Mouse (Mus musculus) gastrocnemius, adult 8-10 months (tissue): ENCODE data around the gene Cask. TPM values are rescaled to one million over a fixed set of nuclear protein-coding genes. Genes with fewer than 3 reads are reported as not detected.
"Not testable (repeated sequence)": the region's sequence is repeated elsewhere in the genome, so short reads cannot be mapped to it uniquely, and the experiment has no call there.

Source experiments
- DNase-seq, 2 experiments: peaks; one replicate each; pipeline ENCODE4 v3.0.0; 2022; ENCODE audit warnings: low spot score in 2 of 2
- total RNA-seq, 4 experiments: library from RNA; stranded (reverse); gene quantifications; 2 replicates each; pipeline ENCODE4 v1.2.4; 2022

The Cask gene
- 10 to 100 TPM; 10.1 to 13.3 (median 12.0) TPM for total RNA-seq

GRCm38 (mm10) chrX:13851285-13851684, at the start of gene Cask:
Cask (minus strand) TSS chrX:13851367.
- no peak for DNase-seq

DNA sequence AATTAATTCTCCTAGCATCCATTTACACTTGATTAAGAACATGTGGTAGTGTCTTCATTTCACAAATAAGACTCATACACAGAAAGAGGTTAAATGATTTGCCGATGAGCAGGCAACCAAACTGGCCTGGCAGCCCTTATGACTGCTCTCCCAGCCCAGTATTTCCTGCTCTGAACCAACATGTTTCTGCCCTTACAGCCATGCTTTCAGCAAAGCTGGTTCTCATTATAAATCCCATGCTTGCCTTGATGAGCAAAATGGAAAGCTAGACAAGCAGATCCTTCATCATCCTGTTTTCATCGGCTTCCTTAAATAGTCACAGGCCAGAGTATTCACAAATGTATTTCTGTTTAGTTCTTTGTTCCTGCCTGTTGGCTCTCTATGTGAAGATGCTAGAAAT, 38.8 kb upstream of the Cask start:
- no peak for DNase-seq

GRCm38 (mm10) chrX:13884348-13884747, 33.2 kb upstream of the Cask start:
- no peak for DNase-seq

- no peak for DNase-seq
Observed at GRCm38 (mm10) chrX:13881969-13882368, 30.8 kb upstream of the Cask start.

DNA sequence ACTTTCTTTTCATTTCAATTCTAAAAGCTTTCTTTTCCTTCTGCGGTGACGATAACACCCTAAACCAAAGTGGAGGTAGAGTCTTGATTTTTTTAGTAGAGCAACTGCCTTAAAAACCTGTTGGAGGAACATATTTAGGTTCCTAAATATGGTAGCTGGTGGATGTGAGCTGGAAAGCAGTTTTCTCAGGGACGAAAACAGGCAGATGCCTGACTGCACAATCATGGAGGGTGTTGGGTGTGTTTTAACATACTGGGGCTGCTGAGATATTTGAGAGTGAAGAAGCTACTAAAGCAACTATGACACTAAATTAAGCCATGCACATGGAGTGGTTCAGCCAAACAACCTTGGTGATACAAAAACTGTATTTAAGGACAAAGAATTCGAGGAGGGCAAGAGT, 9.0 kb upstream of the Cask start:
- no peak for DNase-seq

GRCm38 (mm10) chrX:13859051-13859450, 7.9 kb upstream of the Cask start:
- DNase-seq = no peak

DNA sequence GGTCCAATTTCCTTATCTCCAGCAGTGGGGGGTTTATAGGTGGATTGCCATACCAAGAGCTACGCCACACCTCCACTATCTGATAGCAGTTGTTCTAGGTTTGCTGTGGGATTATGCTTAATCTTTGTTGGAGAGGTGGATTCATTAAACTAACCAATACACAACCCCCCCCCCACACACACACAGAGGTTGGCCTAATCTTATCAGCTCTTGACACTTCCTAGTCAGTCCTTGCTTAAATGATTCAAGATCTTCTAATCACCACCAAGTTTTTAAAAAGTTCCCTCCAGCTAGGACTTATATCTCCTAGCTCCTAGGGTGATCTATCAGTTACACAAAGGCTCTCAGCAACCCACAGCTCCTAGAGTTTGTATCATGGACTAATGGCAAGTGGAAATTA, 2.7 kb downstream of the Cask start:
- DNase-seq = no peak

- no peak for DNase-seq
Observed at GRCm38 (mm10) chrX:13847502-13847851, 3.7 kb downstream of the Cask start.

DNA sequence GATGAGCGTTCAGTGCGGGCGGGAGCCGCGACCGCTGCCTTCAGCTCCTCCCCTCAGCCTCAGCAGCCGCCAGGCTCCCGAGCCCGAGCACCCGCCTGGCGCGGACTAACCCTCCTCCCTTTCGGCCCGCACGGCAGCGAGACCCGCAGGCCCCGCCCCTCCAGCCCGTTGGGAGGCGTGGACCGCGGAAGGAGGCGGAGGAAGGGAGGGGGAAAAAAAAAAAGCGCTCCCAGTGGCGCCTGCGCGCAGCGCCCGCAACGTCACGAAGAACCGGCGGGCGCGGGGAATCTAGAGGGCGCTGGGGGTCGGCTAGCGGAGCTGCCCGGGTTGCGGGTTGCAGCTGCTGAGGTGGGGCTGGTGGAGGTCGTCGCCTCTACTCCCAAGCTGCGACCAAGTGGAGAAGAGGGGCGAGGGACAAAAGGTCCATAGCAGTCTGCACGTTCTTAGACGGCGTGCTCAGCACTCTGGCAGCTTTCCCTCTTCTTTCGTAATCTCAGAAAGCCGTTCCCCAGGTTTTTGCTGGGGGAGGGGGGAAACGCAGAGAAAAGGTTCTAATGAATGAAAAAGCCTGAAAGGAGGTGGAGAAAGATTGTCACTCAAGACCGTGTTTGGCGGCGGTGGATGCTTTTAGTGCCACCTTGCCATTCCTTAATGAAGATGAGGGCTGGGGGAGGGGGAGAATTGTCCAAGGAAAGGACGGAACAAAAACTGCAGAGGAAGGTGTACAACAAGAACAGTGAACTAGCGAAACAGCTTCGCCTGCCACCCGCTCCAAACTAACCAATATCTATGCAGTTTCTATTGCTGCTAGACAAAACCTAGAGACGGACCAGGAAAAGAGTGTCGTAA, 4.3 kb downstream of the Cask start:
- DNase-seq = peak; percentile 71 to 84

GRCm38 (mm10) chrX:13845858-13846652, 5.1 kb downstream of the Cask start:
- peak; percentile 2 to 7 for DNase-seq

GRCm38 (mm10) chrX:13845141-13845857, 5.9 kb downstream of the Cask start:
- peak in 1 of 2 experiments; percentile 5 for DNase-seq

- DNase-seq = no peak
Observed at GRCm38 (mm10) chrX:13822792-13823191, 28.4 kb downstream of the Cask start.

DNA sequence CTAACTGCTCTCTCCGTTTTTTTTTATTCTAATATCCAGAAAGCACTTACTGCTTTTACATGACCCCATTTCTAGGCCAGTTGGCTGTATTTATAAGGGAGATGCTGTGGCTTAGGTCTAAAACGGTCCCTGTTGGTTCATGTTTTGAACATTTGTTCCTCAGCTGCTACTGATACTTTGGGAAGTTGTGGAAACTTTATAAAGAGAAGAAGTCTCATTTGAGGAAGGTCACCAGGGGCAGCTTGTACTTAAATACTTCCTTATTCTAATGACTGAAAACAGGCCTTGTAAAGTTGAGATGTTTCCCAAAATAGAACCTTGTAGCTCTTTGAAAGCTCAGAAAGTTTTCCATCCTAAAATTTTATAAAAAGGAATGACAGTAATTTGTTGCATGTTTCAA, 52.4 kb downstream of the Cask start:
- DNase-seq = no peak

DNA sequence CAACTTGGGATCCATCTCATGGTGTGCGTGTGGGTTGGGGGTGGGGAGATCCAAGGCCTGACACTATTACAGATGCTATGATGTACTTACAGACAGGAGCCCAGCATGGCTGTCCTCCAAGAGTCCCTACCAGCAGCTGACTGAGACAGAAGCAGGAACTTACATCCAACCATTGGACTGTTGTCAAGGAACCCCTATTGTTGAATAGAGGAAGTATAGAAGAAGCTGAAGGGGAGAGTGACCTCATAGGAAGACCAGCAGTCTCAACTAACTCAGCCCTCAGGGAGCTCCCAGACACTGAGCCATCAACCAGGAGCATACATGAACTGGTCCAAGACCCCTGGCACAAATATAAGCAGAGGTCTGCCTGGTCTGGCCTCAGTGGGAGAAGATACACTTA, 85.5 kb downstream of the Cask start:
- DNase-seq = no peak

- DNase-seq = no peak
Observed at GRCm38 (mm10) chrX:13765024-13765423, 86.1 kb downstream of the Cask start.

- DNase-seq = no peak
Observed at GRCm38 (mm10) chrX:13757279-13758005, 93.7 kb downstream of the Cask start.

DNA sequence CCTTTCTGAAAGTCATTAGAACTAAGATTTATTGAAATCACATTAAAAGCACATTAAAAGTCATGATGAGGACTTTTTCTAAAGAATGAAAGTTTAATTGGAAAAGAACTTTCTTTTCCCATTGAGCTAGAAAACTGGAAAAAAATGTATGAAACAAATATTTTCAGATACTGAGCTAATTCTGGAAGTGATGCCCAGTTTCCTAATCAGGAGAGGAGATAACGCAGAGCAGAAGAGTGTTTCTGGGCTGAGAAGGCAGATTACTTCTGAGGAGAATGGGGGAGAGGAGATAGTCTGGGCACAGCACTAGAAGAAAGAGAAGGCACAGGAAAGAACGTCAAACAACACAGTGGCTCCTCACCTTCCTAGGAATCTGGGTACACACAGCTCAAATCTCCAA, 110.1 kb downstream of the Cask start:
- no peak for DNase-seq

- DNase-seq = not testable (repeated sequence)
Observed at GRCm38 (mm10) chrX:13730785-13731184, 120.4 kb downstream of the Cask start.

- DNase-seq = no peak
Observed at GRCm38 (mm10) chrX:13729835-13730480, 121.2 kb downstream of the Cask start.

DNA sequence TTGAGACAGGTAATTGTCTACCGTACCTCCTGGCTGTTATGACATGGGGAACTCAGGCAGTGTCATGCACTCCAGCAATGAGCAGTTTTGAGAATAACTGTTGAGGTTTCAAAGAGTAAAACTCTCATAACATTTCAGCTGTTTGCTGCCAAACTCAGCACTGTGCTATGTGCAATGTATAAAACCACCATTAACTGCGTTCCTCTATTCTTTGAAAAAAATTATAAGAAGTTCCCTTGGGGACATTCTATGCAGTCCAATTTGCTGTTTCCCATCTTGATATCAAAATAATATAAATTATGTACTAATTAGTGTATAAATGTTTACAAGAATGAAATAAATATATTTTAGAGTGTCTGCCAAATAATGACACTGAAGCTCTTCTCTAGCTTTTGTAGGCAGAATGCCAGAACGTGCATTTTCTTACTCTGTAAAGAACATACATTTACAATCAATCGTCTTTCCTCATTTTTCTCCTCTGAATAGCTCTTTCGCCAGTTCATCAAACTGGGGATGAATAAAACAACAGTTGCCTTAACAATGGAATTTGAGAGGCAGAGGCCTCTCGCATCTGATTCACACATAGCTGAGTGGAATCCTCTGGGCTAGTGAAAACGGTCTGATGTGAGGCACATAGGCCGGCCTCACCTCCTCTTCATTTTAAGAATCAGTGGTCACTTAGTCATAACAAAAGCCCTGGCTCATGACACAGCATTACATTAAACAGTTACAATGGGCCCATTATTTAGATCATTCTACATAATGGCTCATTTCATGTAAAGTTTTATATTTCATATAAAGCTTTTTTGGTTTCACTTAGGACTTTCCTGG, 125.4 kb downstream of the Cask start:
- DNase-seq = no peak
